Mouse (Mus musculus) left cerebral cortex, adult 9 months (tissue): ENCODE measurements around the gene Spon1.

ENCODE experiments used
- DNase-seq, 2 experiments: peaks; one replicate each; pipeline ENCODE4 v3.0.0; 2022; ENCODE audit warnings: low spot score in 2 of 2

Gene Spon1

GRCm38 (mm10) chr7:113765667-113766497 is at the start of gene Spon1:
Spon1 (plus strand) TSS chr7:113765998.
- DNase-seq = peak; percentile 13 to 40

GRCm38 (mm10) chr7:113721994-113722393 is 43.8 kb upstream of the Spon1 start:
- no peak for DNase-seq

- no peak for DNase-seq
These were observed 41.9 kb upstream of the Spon1 start for GRCm38 (mm10) chr7:113723905-113724304.

GRCm38 (mm10) chr7:113727999-113728713 is 37.6 kb upstream of the Spon1 start:
- no peak for DNase-seq

GRCm38 (mm10) chr7:113728926-113729325 is 36.9 kb upstream of the Spon1 start:
- DNase-seq = no peak

GRCm38 (mm10) chr7:113730406-113731247 is 35.2 kb upstream of the Spon1 start:
- DNase-seq = no peak

- DNase-seq = peak; percentile 15 to 23
These were observed 27.9 kb upstream of the Spon1 start for GRCm38 (mm10) chr7:113737790-113738362.

GRCm38 (mm10) chr7:113739181-113739580 is 26.6 kb upstream of the Spon1 start:
- DNase-seq = peak; percentile 50 to 55

GRCm38 (mm10) chr7:113742644-113743043 is 23.2 kb upstream of the Spon1 start:
- no peak for DNase-seq

- DNase-seq = no peak
These were observed 21.8 kb upstream of the Spon1 start for GRCm38 (mm10) chr7:113743982-113744381.

GRCm38 (mm10) chr7:113756616-113757015 is 9.2 kb upstream of the Spon1 start:
- DNase-seq = no peak

GRCm38 (mm10) chr7:113759212-113759611 is 6.6 kb upstream of the Spon1 start:
- DNase-seq = peak in 1 of 2 experiments; percentile 51

GRCm38 (mm10) chr7:113765133-113765532 is 665 bp upstream of the Spon1 start:
- no peak for DNase-seq

GRCm38 (mm10) chr7:113766498-113766941 is 722 bp downstream of the Spon1 start:
- DNase-seq = peak in 1 of 2 experiments; percentile 7

GRCm38 (mm10) chr7:113767546-113767945 is 1.7 kb downstream of the Spon1 start:
- no peak for DNase-seq

GRCm38 (mm10) chr7:113768174-113768935 is 2.6 kb downstream of the Spon1 start:
- no peak for DNase-seq

GRCm38 (mm10) chr7:113769281-113769680 is 3.5 kb downstream of the Spon1 start:
- DNase-seq = no peak

- DNase-seq = no peak
These were observed 6.3 kb downstream of the Spon1 start for GRCm38 (mm10) chr7:113772135-113772534.

- DNase-seq = no peak
These were observed 7.6 kb downstream of the Spon1 start for GRCm38 (mm10) chr7:113773436-113773835.

- DNase-seq = peak in 1 of 2 experiments; percentile 35
These were observed 8.2 kb downstream of the Spon1 start for GRCm38 (mm10) chr7:113774039-113774438.

GRCm38 (mm10) chr7:113774906-113775305 is 9.1 kb downstream of the Spon1 start:
- no peak for DNase-seq
